Mouse (Mus musculus) ovary, postnatal 36 days (tissue): Measurements from ENCODE around the gene Cabp4.
"Not testable (repeated sequence)": the region's sequence is repeated elsewhere in the genome, so short reads cannot be mapped to it uniquely, and the experiment has no call there.

Experiments used
- DNase-seq: peaks from one replicate; pipeline ENCODE4 v3.0.0; 2022; ENCODE audit warnings: low spot score, mixed read lengths

Gene Cabp4

GRCm38 (mm10) chr19:4147022-4147405, 3.2 kb upstream of the Cabp4 start:
- DNase-seq = no peak

- no peak for DNase-seq
Measured at GRCm38 (mm10) chr19:4146366-4147021, 2.7 kb upstream of the Cabp4 start.

- DNase-seq = no peak
Measured at GRCm38 (mm10) chr19:4145936-4146335, 2.1 kb upstream of the Cabp4 start.

GRCm38 (mm10) chr19:4144550-4145498, 991 bp upstream of the Cabp4 start:
- peak; percentile 11 for DNase-seq

GRCm38 (mm10) chr19:4142416-4143173, 1.2 kb downstream of the Cabp4 start:
- DNase-seq = no peak

GRCm38 (mm10) chr19:4140147-4140546, 3.7 kb downstream of the Cabp4 start:
- no peak for DNase-seq

GRCm38 (mm10) chr19:4139446-4139845, 4.4 kb downstream of the Cabp4 start, which contains the start of gene Gpr152:
Gene Gpr152, plus strand, starts transcription at chr19:4139787.
- DNase-seq = no peak

GRCm38 (mm10) chr19:4137913-4138312, 5.9 kb downstream of the Cabp4 start:
- DNase-seq = no peak

GRCm38 (mm10) chr19:4136463-4136862, 7.4 kb downstream of the Cabp4 start:
- no peak for DNase-seq

GRCm38 (mm10) chr19:4135963-4136345, 7.9 kb downstream of the Cabp4 start:
- not testable (repeated sequence) for DNase-seq

- not testable (repeated sequence) for DNase-seq
Measured at GRCm38 (mm10) chr19:4135229-4135962, 8.4 kb downstream of the Cabp4 start.

GRCm38 (mm10) chr19:4134354-4134753, 9.5 kb downstream of the Cabp4 start:
- no peak for DNase-seq

- DNase-seq = no peak
Measured at GRCm38 (mm10) chr19:4131768-4132167, 12.1 kb downstream of the Cabp4 start.

- no peak for DNase-seq
Measured at GRCm38 (mm10) chr19:4131075-4131474, 12.8 kb downstream of the Cabp4 start.

GRCm38 (mm10) chr19:4130106-4130505, 13.7 kb downstream of the Cabp4 start:
- DNase-seq = no peak

- no peak for DNase-seq
Measured at GRCm38 (mm10) chr19:4129462-4129861, 14.4 kb downstream of the Cabp4 start.

GRCm38 (mm10) chr19:4126759-4127495, 16.9 kb downstream of the Cabp4 start:
- no peak for DNase-seq

GRCm38 (mm10) chr19:4125741-4126696, 17.8 kb downstream of the Cabp4 start, which contains the start of gene Aip:
Gene Aip, minus strand, starts transcription at chr19:4125858.
- DNase-seq = peak; percentile 99

- not testable (repeated sequence) for DNase-seq
Measured at GRCm38 (mm10) chr19:4125268-4125667, 18.6 kb downstream of the Cabp4 start.

- DNase-seq = no peak
Measured at GRCm38 (mm10) chr19:4124432-4124831, 19.4 kb downstream of the Cabp4 start.
